Mouse (Mus musculus) CH12.LX (cell line): ENCODE data around the gene Sprn.

Experiments used
- CTCF ChIP-seq, 2 experiments: IDR thresholded peaks in 1 of 2; conservative IDR thresholded peaks in 1 of 2; 2 replicates each; pipeline ENCODE4 v1.5.1; 2011 to 2012; ENCODE audit warnings: low read depth in 2 of 2, low read length in 2 of 2, improper control_type of control experiment in 1 of 2, inconsistent platforms in 1 of 2, mild to moderate bottlenecking in 1 of 2, moderate library complexity in 1 of 2
- MAX ChIP-seq: IDR thresholded peaks from 2 replicates; pipeline ENCODE4 v1.6.1; 2011; ENCODE audit warnings: low read length, improper control_type of control experiment
- POLR2A ChIP-seq: IDR thresholded peaks from 2 replicates; pipeline ENCODE4 v1.6.1; 2011; ENCODE audit warnings: low read depth, mild to moderate bottlenecking, improper control_type of control experiment, low read length
- POLR2AphosphoS2 ChIP-seq: IDR thresholded peaks from 2 replicates; pipeline ENCODE4 v1.6.1; 2011; ENCODE audit warnings: low read depth, low read length, improper control_type of control experiment
- RAD21 ChIP-seq: IDR thresholded peaks from 2 replicates; pipeline ENCODE4 v1.6.1; 2011; ENCODE audit warnings: low read depth, mild to moderate bottlenecking, low read length, improper control_type of control experiment, moderate library complexity
- RCOR1 ChIP-seq: conservative IDR thresholded peaks from 2 replicates; pipeline ENCODE4 v1.6.1; 2012; ENCODE audit warnings: low read depth, mild to moderate bottlenecking, inconsistent platforms, low read length, improper control_type of control experiment
- SMC3 ChIP-seq: IDR thresholded peaks from 2 replicates; pipeline ENCODE4 v1.6.1; 2011; ENCODE audit warnings: low read depth, low read length, improper control_type of control experiment
- TCF12 ChIP-seq: IDR thresholded peaks from 2 replicates; pipeline ENCODE4 v1.6.1; 2014; ENCODE audit warnings: low read depth, mild to moderate bottlenecking, inconsistent platforms, low read length, improper control_type of control experiment
- ZC3H11A ChIP-seq: IDR thresholded peaks from 2 replicates; pipeline ENCODE4 v1.6.1; 2012; ENCODE audit warnings: low read depth, mild to moderate bottlenecking, inconsistent platforms, low read length, improper control_type of control experiment
- ZMIZ1 ChIP-seq: IDR thresholded peaks from 2 replicates; pipeline ENCODE4 v1.6.1; 2012; ENCODE audit warnings: low read depth, mild to moderate bottlenecking, inconsistent platforms, low read length, improper control_type of control experiment

DNA sequence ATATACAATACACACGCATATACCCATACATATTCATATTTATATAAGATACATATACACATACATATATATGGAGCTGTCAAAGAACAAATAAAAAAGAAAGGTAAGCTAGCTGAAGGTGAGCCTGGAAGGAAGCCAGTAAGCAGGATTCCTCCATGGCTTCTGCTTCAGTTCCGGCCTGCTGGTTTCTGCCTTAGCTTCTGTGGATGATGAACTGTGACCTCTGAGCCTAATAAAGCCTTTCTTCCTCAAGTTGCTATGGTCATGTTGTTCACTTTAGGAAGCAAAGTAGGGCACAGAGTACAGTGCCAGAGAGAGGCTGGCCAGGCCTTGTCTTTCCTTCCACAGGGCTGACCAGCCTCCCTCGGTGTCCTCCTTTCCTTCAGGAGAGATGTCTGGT lies 16.2 kb upstream of the Sprn start:
- TF ChIP-seq ZMIZ1 = no peak
- TF ChIP-seq POLR2A = no peak
- TF ChIP-seq TCF12 = no peak
- no peak for TF ChIP-seq RAD21
- no peak for TF ChIP-seq CTCF (conservative IDR thresholded peaks at IDR 0.05 in 1 of 2, IDR thresholded peaks at IDR 0.05 in 1 of 2; ENCODE audit: low read depth in 2 of 2, low read length in 2 of 2)
- no peak for TF ChIP-seq RCOR1
- no peak for TF ChIP-seq ZC3H11A
- no peak for TF ChIP-seq MAX
- no peak for TF ChIP-seq SMC3
- no peak for TF ChIP-seq POLR2AphosphoS2
